Comparison of ENCODE assay signal across 26 mouse cellular contexts in the genomic region with DNA sequence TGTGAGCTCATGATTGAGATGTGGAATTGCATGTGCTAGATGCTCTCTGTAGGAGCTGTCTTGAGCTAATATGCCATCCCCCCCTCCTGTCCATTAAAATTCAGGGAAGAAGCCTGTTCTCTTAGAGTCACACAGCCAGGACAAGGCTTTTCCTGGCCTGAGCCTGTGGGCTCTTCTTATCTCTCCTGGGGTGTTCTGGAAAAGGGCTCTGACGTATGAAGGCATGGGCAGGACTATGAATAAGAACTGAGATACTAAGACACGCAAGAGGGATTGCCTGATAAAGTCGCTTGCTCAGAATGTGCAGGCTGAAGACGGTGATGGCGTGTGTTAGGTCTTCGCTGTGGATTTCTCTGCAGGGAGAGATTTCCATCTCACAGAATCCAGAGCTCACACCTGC.
DNase-seq lines count a peak whose midpoint lies in the region; ATAC-seq lines count a peak whose summit lies in the region.
"Had no signal": no experiment of that assay in that cellular context is flagged by ENCODE, and none has a peak within 500 bp of the region (broad histone marks: within the 10 kb centered on the region; RNA-seq: fewer than 3 reads in every experiment).

No protein-coding gene starts in this region.

- 34% methylated on average over 6 of the region's 6 CpGs for WGBS in heart, embryonic 10.5 days
- 40% methylated on average over 6 of the region's 6 CpGs for WGBS in heart, embryonic 11.5 days (ENCODE audit: insufficient replicate concordance)
- WGBS in hindbrain, embryonic 10.5 days: 93% methylated on average over 6 of the region's 6 CpGs
- WGBS in hindbrain, embryonic 11.5 days: 87% methylated on average over 6 of the region's 6 CpGs
- 91% methylated on average over 6 of the region's 6 CpGs for WGBS in midbrain, embryonic 10.5 days
- 80% methylated on average over 6 of the region's 6 CpGs for whole genome bisulfite sequencing in midbrain, embryonic 15.5 days

- ATAC-seq in heart, embryonic 11.5 days (replicated peaks; ENCODE audit: insufficient number of reproducible peaks, low FRiP score, low TSS enrichment): no peak
- ATAC-seq in hindbrain, embryonic 11.5 days (ENCODE audit: low FRiP score): no peak
- no peak for ATAC-seq in midbrain, embryonic 15.5 days (replicated peaks)
- ATAC-seq: forebrain, embryonic 14.5 days; forebrain, postnatal 0 days; intestine, postnatal 0 days had no signal

- H3K4me2 ChIP-seq in heart, embryonic 11.5 days: no peak overlapping the region
- H3K4me2 ChIP-seq in hindbrain, embryonic 11.5 days (replicated peaks; ENCODE audit: low read depth, low read length): no peak overlapping the region
- H3K4me2 ChIP-seq in midbrain, embryonic 15.5 days: no peak overlapping the region
- H3K4me2 ChIP-seq: embryonic facial prominence, embryonic 12.5 days; embryonic facial prominence, embryonic 15.5 days; heart, embryonic 12.5 days; hindbrain, embryonic 13.5 days had no signal

- no peaks in the 10 kb centered on the region for H3K27me3 ChIP-seq in heart, embryonic 10.5 days (ENCODE audit: insufficient read depth, poor library complexity, severe bottlenecking)
- H3K27me3 ChIP-seq in heart, embryonic 11.5 days (ENCODE audit: control insufficient read depth, insufficient read depth, low read length): no peaks in the 10 kb centered on the region
- H3K27me3 ChIP-seq in hindbrain, embryonic 10.5 days (ENCODE audit: insufficient read depth, poor library complexity, severe bottlenecking): no peaks in the 10 kb centered on the region
- no peaks in the 10 kb centered on the region for H3K27me3 ChIP-seq in hindbrain, embryonic 11.5 days (ENCODE audit: control insufficient read depth, insufficient read depth, low read length)
- no peaks in the 10 kb centered on the region for H3K27me3 ChIP-seq in midbrain, embryonic 10.5 days (ENCODE audit: low read depth, poor library complexity, severe bottlenecking)
- H3K27me3 ChIP-seq in midbrain, embryonic 15.5 days (replicated peaks): no peaks in the 10 kb centered on the region
- H3K27me3 ChIP-seq: CH12.LX; embryonic facial prominence, embryonic 12.5 days; embryonic facial prominence, embryonic 15.5 days; heart, embryonic 12.5 days; hindbrain, embryonic 13.5 days had no signal

- H3K36me3 ChIP-seq in heart, embryonic 10.5 days: peaks cover 9% of the 10 kb centered on the region
- H3K36me3 ChIP-seq in heart, embryonic 11.5 days (ENCODE audit: control insufficient read depth, insufficient read depth, low read length): 0 out of 2 replicates have a peak, but pooled peaks cover 2% of the 10 kb centered on the region
- H3K36me3 ChIP-seq in hindbrain, embryonic 10.5 days: no peaks in the 10 kb centered on the region
- no peaks in the 10 kb centered on the region for H3K36me3 ChIP-seq in hindbrain, embryonic 11.5 days (ENCODE audit: control insufficient read depth, insufficient read depth, low read length)
- H3K36me3 ChIP-seq in midbrain, embryonic 10.5 days: no peaks in the 10 kb centered on the region
- no peaks in the 10 kb centered on the region for H3K36me3 ChIP-seq in midbrain, embryonic 15.5 days (replicated peaks)
- H3K36me3 ChIP-seq: embryonic facial prominence, embryonic 12.5 days; hindbrain, embryonic 13.5 days had no signal

- peaks cover 44% of the 10 kb centered on the region for H3K4me1 ChIP-seq in heart, embryonic 10.5 days
- H3K4me1 ChIP-seq in heart, embryonic 11.5 days (ENCODE audit: control insufficient read depth, insufficient read depth, low read length): peaks cover 17% of the 10 kb centered on the region
- peaks cover 29% of the 10 kb centered on the region for H3K4me1 ChIP-seq in hindbrain, embryonic 10.5 days (replicated peaks)
- peaks cover 13% of the 10 kb centered on the region for H3K4me1 ChIP-seq in hindbrain, embryonic 11.5 days (replicated peaks; ENCODE audit: control insufficient read depth, insufficient read depth, low read length)
- H3K4me1 ChIP-seq in midbrain, embryonic 10.5 days: peaks cover 31% of the 10 kb centered on the region
- peaks cover 11% of the 10 kb centered on the region for H3K4me1 ChIP-seq in midbrain, embryonic 15.5 days
- H3K4me1 ChIP-seq: embryonic facial prominence, embryonic 15.5 days had no signal

- H3K9ac ChIP-seq in heart, embryonic 11.5 days (ENCODE audit: low read depth, low read length): no peak overlapping the region
- H3K9ac ChIP-seq in hindbrain, embryonic 11.5 days (ENCODE audit: low read depth, low read length): no peak overlapping the region
- H3K9ac ChIP-seq in midbrain, embryonic 15.5 days: no peak overlapping the region
- H3K9ac ChIP-seq: embryonic facial prominence, embryonic 12.5 days; embryonic facial prominence, embryonic 15.5 days; forebrain, postnatal 0 days; heart, embryonic 12.5 days; hindbrain, embryonic 13.5 days had no signal

- H3K27ac ChIP-seq in heart, embryonic 10.5 days: 0 out of 2 replicates have a peak overlapping the region, but pooled peaks have one; percentile 3
- H3K27ac ChIP-seq in heart, embryonic 11.5 days (ENCODE audit: low read depth, low read length): no peak overlapping the region
- 0 out of 2 replicates have a peak overlapping the region, but pooled peaks have one; percentile 23 for H3K27ac ChIP-seq in hindbrain, embryonic 10.5 days
- H3K27ac ChIP-seq in hindbrain, embryonic 11.5 days (ENCODE audit: low read depth, low read length): no peak overlapping the region
- H3K27ac ChIP-seq in midbrain, embryonic 10.5 days (replicated peaks): 0 out of 2 replicates have a peak overlapping the region, but pooled peaks have one; percentile 33
- H3K27ac ChIP-seq in midbrain, embryonic 15.5 days: no peak overlapping the region
- H3K27ac ChIP-seq: embryonic facial prominence, embryonic 12.5 days; embryonic facial prominence, embryonic 15.5 days; gastrocnemius, adult 2 months; hindbrain, embryonic 13.5 days had no signal

- no peak overlapping the region for H3K4me3 ChIP-seq in heart, embryonic 10.5 days
- no peak overlapping the region for H3K4me3 ChIP-seq in heart, embryonic 11.5 days (ENCODE audit: low read depth, low read length)
- no peak overlapping the region for H3K4me3 ChIP-seq in hindbrain, embryonic 10.5 days
- H3K4me3 ChIP-seq in hindbrain, embryonic 11.5 days (ENCODE audit: low read depth, low read length): no peak overlapping the region
- no peak overlapping the region for H3K4me3 ChIP-seq in midbrain, embryonic 10.5 days
- no peak overlapping the region for H3K4me3 ChIP-seq in midbrain, embryonic 15.5 days
- H3K4me3 ChIP-seq: embryonic facial prominence, embryonic 12.5 days; embryonic facial prominence, embryonic 15.5 days; gastrocnemius, adult 2 months; heart, embryonic 12.5 days; hindbrain, embryonic 13.5 days had no signal

- peak; percentile 69 for DNase-seq in heart, embryonic 10.5 days (ENCODE audit: low spot score)
- DNase-seq in hindbrain, embryonic 10.5 days (ENCODE audit: low spot score): no peak
- DNase-seq in hindbrain, embryonic 11.5 days (ENCODE audit: low spot score): no peak
- no peak for DNase-seq in midbrain, embryonic 10.5 days (ENCODE audit: low spot score)
- DNase-seq in MN1 (ENCODE audit: low spot score): peak; percentile 28
- DNase-seq: adrenal gland, adult 2 months; adrenal gland, postnatal 14 days; B cell, adult 2 months; cerebellum, adult 11 months; cerebellum, adult 9-11 months; cerebellum, postnatal 25 days; forebrain, postnatal 0 days; gastrocnemius, adult 2 months; gastrocnemius, postnatal 14 days; heart, adult 18-20 months; heart, postnatal 36 days had no signal

- H3K9me3 ChIP-seq in heart, embryonic 10.5 days: no peaks in the 10 kb centered on the region
- no peaks in the 10 kb centered on the region for H3K9me3 ChIP-seq in heart, embryonic 11.5 days (replicated peaks; ENCODE audit: control insufficient read depth, low read length)
- H3K9me3 ChIP-seq in hindbrain, embryonic 10.5 days: no peaks in the 10 kb centered on the region; the same call in 1 of the 2 replicates
- no peaks in the 10 kb centered on the region for H3K9me3 ChIP-seq in hindbrain, embryonic 11.5 days (ENCODE audit: control insufficient read depth, low read length)
- no peaks in the 10 kb centered on the region for H3K9me3 ChIP-seq in midbrain, embryonic 10.5 days (replicated peaks)
- no peaks in the 10 kb centered on the region for H3K9me3 ChIP-seq in midbrain, embryonic 15.5 days
- H3K9me3 ChIP-seq: embryonic facial prominence, embryonic 12.5 days; embryonic facial prominence, embryonic 15.5 days; G1E; hindbrain, embryonic 13.5 days had no signal

Comparison
In these comparisons a context has a peak if more than half of its experiments do, and no peak if none do; other contexts are left out.
1. H3K27ac ChIP-seq: peak in heart, embryonic 10.5 days (single experiment), hindbrain, embryonic 10.5 days (single experiment) and midbrain, embryonic 10.5 days (single experiment); none in heart, embryonic 11.5 days (single experiment), hindbrain, embryonic 11.5 days (single experiment) and midbrain, embryonic 15.5 days (single experiment).
2. DNase-seq: peak in heart, embryonic 10.5 days (single experiment) and MN1 (single experiment); none in hindbrain, embryonic 10.5 days (single experiment), hindbrain, embryonic 11.5 days (single experiment) and midbrain, embryonic 10.5 days (single experiment).